Mouse (Mus musculus) adrenal gland, postnatal 36 days (tissue): ENCODE results near the gene Sult4a1. TPM values are rescaled to one million over a fixed set of nuclear protein-coding genes. Genes with fewer than 3 reads are reported as not detected.

Experiments used
- DNase-seq, 2 experiments: peaks; one replicate each; pipeline ENCODE4 v3.0.0; 2021; ENCODE audit warnings: mixed read lengths in 1 of 2
- long read RNA-seq, 2 experiments: library from polyadenylated mRNA; stranded (forward); transcript quantifications; one replicate each; pipeline ENCODE4 v2.0.0; 2021; ENCODE audit warnings: borderline sequencing depth in 2 of 2
- total RNA-seq, 2 experiments: library from RNA; stranded (reverse); gene quantifications; 2 replicates each; pipeline ENCODE4 v1.2.3; 2021

The Sult4a1 gene
- 1 to 10 TPM; 2.7 to 3.7 TPM for total RNA-seq
- long read RNA-seq, experiment 1, transcript Sult4a1-201 (7 exons, 2,383 nt), result major isoform, 5 of 6 reads
- long read RNA-seq, experiment 1, partial matches to known transcripts, result 0 of 6 reads
- long read RNA-seq, experiment 1, other reads (novel, unspliced or antisense), result 1 of 6 reads
- long read RNA-seq, experiment 2, partial matches to known transcripts, result 0 of 2 reads
- long read RNA-seq, experiment 2, other reads (novel, unspliced or antisense), result 0 of 2 reads

GRCm38 (mm10) chr15:84105105-84105923 is at the start of gene Sult4a1:
TSS of gene Sult4a1 (minus strand) at chr15:84105754.
- no peak for DNase-seq

- no peak for DNase-seq
Measured at GRCm38 (mm10) chr15:84140929-84141328, 35.4 kb upstream of the Sult4a1 start.

DNA sequence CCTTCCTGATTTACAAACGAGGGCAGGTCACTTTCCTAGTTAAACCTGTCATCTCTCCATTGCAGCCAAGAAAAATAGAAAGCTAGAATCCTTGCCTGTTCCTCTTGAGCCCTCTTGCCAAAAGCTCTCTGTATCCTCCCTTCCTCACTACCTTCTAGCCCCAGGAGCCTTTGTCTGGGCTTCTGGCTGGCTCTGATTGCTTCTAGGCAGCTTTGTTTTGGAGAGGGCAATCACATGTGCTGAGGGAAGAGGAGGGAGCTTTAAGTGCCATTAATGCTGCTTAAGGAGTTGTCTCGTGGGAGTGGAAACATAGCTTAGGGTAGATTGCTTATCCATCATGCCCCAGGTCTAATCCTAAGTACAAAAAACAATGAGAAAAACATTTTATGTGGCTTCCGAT is 34.6 kb upstream of the Sult4a1 start:
- DNase-seq, result no peak

DNA sequence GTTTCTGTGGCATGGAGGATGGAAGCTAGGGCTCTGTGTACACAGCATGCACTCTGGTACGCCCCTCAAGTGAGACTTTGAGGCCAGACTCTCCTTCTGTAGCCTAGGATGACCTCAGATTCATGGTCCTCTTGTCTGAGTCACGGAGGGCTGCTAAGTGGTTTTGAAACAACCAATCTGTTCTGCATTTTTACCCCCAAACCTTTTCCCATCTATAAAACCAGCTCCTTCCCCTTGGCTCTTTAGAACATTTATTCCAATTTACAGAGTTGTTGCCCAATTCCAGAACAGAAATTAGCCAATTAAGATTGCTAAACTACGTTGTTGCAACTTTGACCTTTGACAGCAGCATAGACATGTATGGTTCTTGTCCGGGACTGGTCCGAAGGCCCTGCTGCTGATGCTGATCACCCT is 34.0 kb upstream of the Sult4a1 start:
- no peak for DNase-seq

GRCm38 (mm10) chr15:84136473-84137415 is 31.2 kb upstream of the Sult4a1 start:
- no peak for DNase-seq

- DNase-seq, result peak in 1 of 2 experiments; percentile 20
Measured at GRCm38 (mm10) chr15:84135472-84135871, 29.9 kb upstream of the Sult4a1 start.

- peak in 1 of 2 experiments; percentile 26 for DNase-seq
Measured at GRCm38 (mm10) chr15:84133440-84133839, 27.9 kb upstream of the Sult4a1 start.

DNA sequence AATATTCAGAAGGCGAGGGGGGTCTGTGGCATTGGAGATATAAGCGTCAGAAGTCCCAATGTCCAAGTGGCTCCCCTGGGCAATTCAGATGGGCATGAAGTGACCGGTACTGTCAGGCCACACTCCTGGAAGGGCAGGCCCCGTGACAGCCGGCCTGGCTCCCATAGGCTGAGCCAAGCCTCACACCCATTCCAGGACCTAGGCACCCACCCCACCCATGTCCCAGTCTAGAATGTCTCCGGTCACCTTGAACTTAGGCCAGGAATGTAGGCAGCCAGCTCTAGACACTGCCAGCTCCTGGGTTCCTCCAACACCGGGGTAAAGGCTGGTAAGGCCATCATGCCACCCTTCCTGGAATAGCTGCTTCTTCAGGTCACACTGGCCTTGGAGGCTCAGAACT is 26.4 kb upstream of the Sult4a1 start:
- peak; percentile 5 to 57 for DNase-seq

GRCm38 (mm10) chr15:84131096-84131786 is 25.7 kb upstream of the Sult4a1 start:
- DNase-seq, result peak; percentile 53 to 81

- peak in 1 of 2 experiments; percentile 12 for DNase-seq
Measured at GRCm38 (mm10) chr15:84126871-84127270, 21.3 kb upstream of the Sult4a1 start.

- DNase-seq, result no peak
Measured at GRCm38 (mm10) chr15:84126447-84126846, 20.9 kb upstream of the Sult4a1 start.

- no peak for DNase-seq
Measured at GRCm38 (mm10) chr15:84124086-84124485, 18.5 kb upstream of the Sult4a1 start.

- no peak for DNase-seq
Measured at GRCm38 (mm10) chr15:84123075-84123474, 17.5 kb upstream of the Sult4a1 start, which contains the start of gene Pnpla5. TSS of gene Pnpla5 (minus strand) at chr15:84123175.

- DNase-seq, result peak in 1 of 2 experiments; percentile 30
Measured at GRCm38 (mm10) chr15:84121036-84121435, 15.5 kb upstream of the Sult4a1 start.

- DNase-seq, result peak; percentile 24 to 43
Measured at GRCm38 (mm10) chr15:84120612-84121011, 15.1 kb upstream of the Sult4a1 start.

- DNase-seq, result no peak
Measured at GRCm38 (mm10) chr15:84116466-84116865, 10.9 kb upstream of the Sult4a1 start.

DNA sequence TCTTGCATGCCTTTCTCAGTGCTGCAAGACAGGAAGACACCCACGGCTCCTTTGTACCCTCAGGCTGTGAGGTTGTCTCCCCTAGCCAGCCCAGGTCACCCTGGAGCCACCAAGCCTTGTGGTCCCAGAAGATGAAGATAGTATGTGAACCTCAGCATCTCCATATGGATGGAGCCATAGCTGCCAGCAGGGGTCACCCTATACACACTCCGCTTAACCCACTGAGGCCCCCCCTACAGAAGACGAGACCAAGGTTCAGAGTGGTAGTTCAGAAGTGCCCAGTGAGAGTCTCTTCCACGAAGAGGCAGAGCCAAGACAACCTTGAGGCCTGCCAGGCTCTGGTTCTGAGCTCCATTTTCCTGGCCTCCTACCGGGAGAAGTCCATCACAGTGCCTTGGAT is 10.2 kb upstream of the Sult4a1 start:
- no peak for DNase-seq

DNA sequence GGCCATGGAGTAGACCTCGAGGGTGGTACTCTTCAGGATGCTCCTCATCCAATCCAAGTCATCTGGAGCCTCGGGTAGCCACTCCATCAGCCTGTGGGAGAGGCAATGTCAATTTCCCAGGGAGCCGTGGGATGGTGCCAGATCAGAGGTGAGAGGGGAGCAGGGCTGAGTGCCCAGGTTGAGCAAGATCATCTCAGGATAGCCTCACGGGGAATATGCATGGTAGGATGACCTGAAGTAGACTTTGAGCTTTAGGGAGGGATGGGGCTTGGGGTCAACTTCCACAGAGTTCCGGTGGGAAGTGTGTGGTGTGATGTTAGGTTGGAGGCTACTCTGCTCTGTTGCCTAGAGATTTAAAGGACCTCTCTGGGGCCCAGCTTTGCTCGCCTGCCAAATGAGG is 8.3 kb upstream of the Sult4a1 start:
- DNase-seq, result no peak

- DNase-seq, result peak; percentile 30 to 47
Measured at GRCm38 (mm10) chr15:84108899-84109298, 3.3 kb upstream of the Sult4a1 start.

- no peak for DNase-seq
Measured at GRCm38 (mm10) chr15:84105924-84106500, 458 bp upstream of the Sult4a1 start.

- DNase-seq, result no peak
Measured at GRCm38 (mm10) chr15:84104626-84105025, 928 bp downstream of the Sult4a1 start.
